Mouse (Mus musculus) liver, adult 2 months (tissue): Measurements from ENCODE around the gene Rdm1.

Source experiments
- CTCF ChIP-seq: fragments of 200-500 bp; IDR thresholded peaks from 2 replicates; pipeline ENCODE4 v1.5.1; 2011; ENCODE audit warnings: low read depth, low read length, control low read depth
- POLR2A ChIP-seq: fragments of 200-500 bp; IDR thresholded peaks from 2 replicates; pipeline ENCODE4 v1.6.1; 2011; ENCODE audit warnings: low read length, control low read depth; ENCODE audit not compliant: insufficient read depth; ENCODE audit errors: extremely low read depth

DNA sequence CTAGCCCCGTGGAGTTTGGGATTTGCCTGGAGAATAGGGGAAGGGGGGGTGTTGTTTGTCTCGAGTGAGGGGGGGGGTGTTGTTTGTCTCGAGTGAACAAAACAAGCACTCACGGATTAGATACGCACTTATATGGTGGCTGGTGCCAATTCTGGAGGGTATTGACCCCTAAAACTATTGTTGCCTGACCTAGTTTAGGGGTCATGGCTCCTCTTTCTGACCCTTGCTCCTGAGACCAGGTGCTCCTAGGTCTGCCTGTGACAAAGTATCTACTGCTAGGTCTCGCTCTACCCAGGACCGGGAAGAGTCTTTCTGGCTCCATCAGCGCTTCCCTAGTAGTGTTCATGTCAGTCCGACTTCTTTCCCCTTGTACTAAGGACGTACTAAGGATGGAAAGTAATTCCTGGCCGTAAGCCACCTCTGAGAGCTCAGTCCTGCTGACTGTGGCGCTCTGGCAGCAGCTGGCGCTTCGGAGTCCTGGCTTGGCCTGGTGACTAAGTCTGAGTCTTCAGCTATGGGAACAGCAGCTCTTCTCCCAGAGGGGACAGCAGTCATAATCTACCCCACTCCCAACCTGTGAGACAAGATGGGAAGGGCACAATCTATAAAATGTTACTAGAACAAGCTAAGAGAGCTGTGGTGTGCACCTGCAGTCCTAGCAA, 41.0 kb downstream of the Rdm1 start:
- no peak for TF ChIP-seq CTCF
- TF ChIP-seq POLR2A: no peak
